Mouse (Mus musculus) E14TG2a.4 (cell line): ENCODE measurements around the gene Dnah12.

ENCODE experiments used
- CTCF ChIP-seq: conservative IDR thresholded peaks from 2 replicates; pipeline ENCODE4 v1.5.1; 2014; ENCODE audit warnings: low read length
- POU5F1 ChIP-seq: IDR thresholded peaks from 2 replicates; pipeline ENCODE4 v1.6.1; 2014; ENCODE audit warnings: low read length, borderline replicate concordance

- TF ChIP-seq CTCF: no peak
- TF ChIP-seq POU5F1: no peak
Measured at GRCm38 (mm10) chr14:26854066-26854465, 161.0 kb downstream of the Dnah12 start.
